Mouse (Mus musculus) MEL (cell line): Measurements from ENCODE around the gene Gm49358. TPM values are rescaled to one million over a fixed set of nuclear protein-coding genes. Genes with fewer than 3 reads are reported as not detected.

Experiments
- DNase-seq: peaks from one replicate; pipeline ENCODE4 v3.0.0; 2011; ENCODE audit warnings: low read depth, low spot score
- H3K27ac ChIP-seq: 2 replicates; pipeline ENCODE4 v1.5.1; 2012; ENCODE audit warnings: low read depth, mild to moderate bottlenecking, control low read depth, low read length, moderate library complexity; ENCODE audit not compliant: control insufficient read depth
- H3K27me3 ChIP-seq, 2 experiments: fragments of 150-350 bp in 1 of 2; sonication (generic) in 1 of 2; 2 replicates each; pipeline ENCODE4 v1.6.1; 2012; ENCODE audit warnings: low read length in 2 of 2, mild to moderate bottlenecking in 2 of 2, improper control_type of control experiment in 1 of 2, moderate library complexity in 1 of 2; ENCODE audit not compliant: insufficient read depth in 2 of 2, control insufficient read depth in 1 of 2
- H3K36me3 ChIP-seq, 2 experiments: 2 replicates each; pipeline ENCODE4 v1.6.1; 2012 to 2014; ENCODE audit warnings: low read length in 2 of 2, improper control_type of control experiment in 1 of 2, inconsistent platforms in 1 of 2, mild to moderate bottlenecking in 1 of 2; ENCODE audit not compliant: insufficient read depth in 2 of 2, control insufficient read depth in 1 of 2
- H3K4me1 ChIP-seq, 2 experiments: fragments of 150-350 bp in 1 of 2; sonication (generic) in 1 of 2; 2 replicates each; pipeline ENCODE4 v1.6.1; 2012; ENCODE audit warnings: low read length in 2 of 2, improper control_type of control experiment in 1 of 2, mild to moderate bottlenecking in 1 of 2; ENCODE audit not compliant: insufficient read depth in 2 of 2, control insufficient read depth in 1 of 2
- H3K4me3 ChIP-seq, 2 experiments: fragments of 150-350 bp in 1 of 2; sonication (generic) in 1 of 2; 2 replicates each; pipeline ENCODE4 v1.5.1; 2012; ENCODE audit warnings: low read depth in 2 of 2, low read length in 2 of 2, mild to moderate bottlenecking in 2 of 2, moderate library complexity in 2 of 2, control low read depth in 1 of 2, improper control_type of control experiment in 1 of 2; ENCODE audit not compliant: control insufficient read depth in 1 of 2, insufficient read depth in 1 of 2
- H3K79me2 ChIP-seq: 2 replicates; pipeline ENCODE4 v1.6.1; 2012; ENCODE audit warnings: mild to moderate bottlenecking, low read length, moderate library complexity; ENCODE audit not compliant: control insufficient read depth, poor library complexity, insufficient read depth
- H3K9ac ChIP-seq: 2 replicates; pipeline ENCODE4 v1.6.1; 2012; ENCODE audit warnings: low read depth, mild to moderate bottlenecking, control low read depth, low read length, moderate library complexity; ENCODE audit not compliant: control insufficient read depth, poor library complexity, severe bottlenecking
- H3K9me3 ChIP-seq: fragments of 150-350 bp; sonication (generic); replicated peaks from 2 replicates; pipeline ENCODE4 v1.6.1; 2012; ENCODE audit warnings: mild to moderate bottlenecking, low read length, improper control_type of control experiment, moderate library complexity; ENCODE audit not compliant: insufficient read depth
- CHD2 ChIP-seq: IDR thresholded peaks from 2 replicates; pipeline ENCODE4 v1.6.1; 2011; ENCODE audit warnings: low read length, improper control_type of control experiment
- EP300 ChIP-seq, 2 experiments: IDR thresholded peaks; 2 replicates each; pipeline ENCODE4 v1.6.1; 2011; ENCODE audit warnings: improper control_type of control experiment in 2 of 2, low read length in 2 of 2, low read depth in 1 of 2, mild to moderate bottlenecking in 1 of 2
- GABPA ChIP-seq: IDR thresholded peaks from 2 replicates; pipeline ENCODE4 v1.6.1; 2012; ENCODE audit warnings: low read depth, mild to moderate bottlenecking, inconsistent platforms, low read length, improper control_type of control experiment, moderate library complexity
- GATA1 ChIP-seq: IDR thresholded peaks from 2 replicates; pipeline ENCODE4 v1.6.1; 2011; ENCODE audit warnings: low read depth, low read length, improper control_type of control experiment
- MAX ChIP-seq: IDR thresholded peaks from 2 replicates; pipeline ENCODE4 v1.6.1; 2011; ENCODE audit warnings: low read length, improper control_type of control experiment
- MXI1 ChIP-seq: IDR thresholded peaks from 2 replicates; pipeline ENCODE4 v1.6.1; 2011; ENCODE audit warnings: mild to moderate bottlenecking, low read depth, low read length, improper control_type of control experiment
- MYB ChIP-seq: IDR thresholded peaks from 2 replicates; pipeline ENCODE4 v1.6.1; 2011; ENCODE audit warnings: mild to moderate bottlenecking, low read depth, low read length, improper control_type of control experiment
- POLR2AphosphoS2 ChIP-seq: IDR thresholded peaks from 2 replicates; pipeline ENCODE4 v1.6.1; 2011; ENCODE audit warnings: low read length, improper control_type of control experiment
- RAD21 ChIP-seq: IDR thresholded peaks from 2 replicates; pipeline ENCODE4 v1.6.1; 2011; ENCODE audit warnings: mild to moderate bottlenecking, low read depth, low read length, improper control_type of control experiment
- SIN3A ChIP-seq: IDR thresholded peaks from 2 replicates; pipeline ENCODE4 v1.6.1; 2012; ENCODE audit warnings: low read length, improper control_type of control experiment, inconsistent platforms
- TAL1 ChIP-seq: IDR thresholded peaks from 2 replicates; pipeline ENCODE4 v1.6.1; 2012; ENCODE audit warnings: mild to moderate bottlenecking, inconsistent platforms, low read length, moderate library complexity, mixed read lengths
- TBP ChIP-seq: IDR thresholded peaks from 2 replicates; pipeline ENCODE4 v1.8.0; 2011; ENCODE audit warnings: low read depth, low read length, improper control_type of control experiment
- UBTF ChIP-seq: IDR thresholded peaks from 2 replicates; pipeline ENCODE4 v1.6.1; 2012; ENCODE audit warnings: low read depth, mild to moderate bottlenecking, inconsistent platforms, low read length, improper control_type of control experiment, moderate library complexity, borderline replicate concordance; ENCODE audit not compliant: insufficient read depth
- USF2 ChIP-seq, 2 experiments: IDR thresholded peaks; 2 replicates each; pipeline ENCODE4 v1.6.1; 2011 to 2012; ENCODE audit warnings: improper control_type of control experiment in 2 of 2, low read length in 2 of 2, borderline replicate concordance in 1 of 2, inconsistent platforms in 1 of 2, low read depth in 1 of 2, mild to moderate bottlenecking in 1 of 2; ENCODE audit not compliant: insufficient read depth in 1 of 2
- ZC3H11A ChIP-seq: IDR thresholded peaks from 2 replicates; pipeline ENCODE4 v1.6.1; 2012; ENCODE audit warnings: low read depth, mild to moderate bottlenecking, inconsistent platforms, low read length, improper control_type of control experiment
- ZNF384 ChIP-seq: IDR thresholded peaks from 2 replicates; pipeline ENCODE4 v1.6.1; 2012; ENCODE audit warnings: low read depth, mild to moderate bottlenecking, inconsistent platforms, low read length, improper control_type of control experiment
- polyA plus RNA-seq, 2 experiments: library from polyadenylated mRNA; stranded (reverse) in 1 of 2; unstranded in 1 of 2; fragments of >175 nt in 1 of 2; fragments of >200 nt in 1 of 2; gene quantifications; 2 replicates each; pipeline versions ENCODE4 v1.2.1 to v1.2.4; 2012; ENCODE audit warnings: low replicate concordance in 2 of 2, low read depth in 1 of 2; ENCODE audit not compliant: insufficient read length in 2 of 2, insufficient read depth in 1 of 2, missing spikeins in 1 of 2
- total RNA-seq: library from RNA; depleted of rRNA; stranded (reverse); fragments of 300-350 nt; gene quantifications from 2 replicates; pipeline ENCODE4 v1.2.3, GENCODE M21; 2012

Gm49358 gene
- total and polyA plus RNA-seq, 3 experiments, result 1.3 TPM; not detected in 2

- H3K27ac ChIP-seq, result no peak overlapping the region
- no peaks in the 10 kb centered on the region for H3K27me3 ChIP-seq
- H3K9me3 ChIP-seq, result no peaks in the 10 kb centered on the region
- H3K4me1 ChIP-seq, result peaks cover 6 to 13% of the 10 kb centered on the region in 2 experiments
- no peak overlapping the region for H3K9ac ChIP-seq
- peaks cover 77% of the 10 kb centered on the region for H3K79me2 ChIP-seq
- H3K4me3 ChIP-seq, result no peak overlapping the region
- DNase-seq, result no peak
- peaks cover 0 to 16% of the 10 kb centered on the region in 2 experiments; a peak in 2 of 4 replicates for H3K36me3 ChIP-seq
- TF ChIP-seq TAL1, result no peak
- no peak for TF ChIP-seq RAD21
- TF ChIP-seq TBP, result no peak
- TF ChIP-seq MYB, result no peak
- TF ChIP-seq SIN3A, result no peak
- no peak for TF ChIP-seq ZNF384
- TF ChIP-seq GATA1, result no peak
- no peak for TF ChIP-seq USF2 (IDR thresholded peaks at IDR 0.05; ENCODE audit: borderline replicate concordance in 1 of 2, insufficient read depth in 1 of 2, low read depth in 1 of 2, low read length in 2 of 2)
- TF ChIP-seq MXI1, result no peak
- TF ChIP-seq MAX, result no peak
- no peak for TF ChIP-seq CHD2
- no peak for TF ChIP-seq ZC3H11A
- TF ChIP-seq POLR2AphosphoS2, result no peak
- TF ChIP-seq GABPA, result no peak
Measured at GRCm38 (mm10) chr10:86782656-86783055, 18.9 kb downstream of the Gm49358 start.

GRCm38 (mm10) chr10:86783561-86783960, 19.8 kb downstream of the Gm49358 start:
- no peak overlapping the region for H3K4me3 ChIP-seq
- peaks cover 86% of the 10 kb centered on the region for H3K79me2 ChIP-seq
- no peak overlapping the region for H3K9ac ChIP-seq
- peaks cover 6 to 9% of the 10 kb centered on the region in 2 experiments for H3K4me1 ChIP-seq
- peaks cover 0 to 14% of the 10 kb centered on the region in 2 experiments; a peak in 2 of 4 replicates for H3K36me3 ChIP-seq
- no peak overlapping the region for H3K27ac ChIP-seq
- H3K27me3 ChIP-seq, result no peaks in the 10 kb centered on the region
- no peaks in the 10 kb centered on the region for H3K9me3 ChIP-seq
- DNase-seq, result no peak
- TF ChIP-seq CHD2, result no peak
- no peak for TF ChIP-seq EP300 (IDR thresholded peaks at IDR 0.05; ENCODE audit: low read depth in 1 of 2, low read length in 2 of 2)

- Histone ChIP-seq H3K9ac (no peak overlapping the region), H3K36me3 (peaks cover 0 to 14% of the 10 kb centered on the region in 2 experiments; a peak in 2 of 4 replicates), H3K4me1 (peaks cover 6 to 9% of the 10 kb centered on the region in 2 experiments), H3K9me3 (no peaks in the 10 kb centered on the region), H3K27me3 (no peaks in the 10 kb centered on the region), H3K79me2 (peaks cover 85% of the 10 kb centered on the region), H3K4me3 (no peak overlapping the region), H3K27ac (no peak overlapping the region)
- TF ChIP-seq SIN3A, result no peak
- TF ChIP-seq TAL1, result no peak
- TF ChIP-seq MAX, result no peak
- TF ChIP-seq UBTF, result no peak
- TF ChIP-seq CHD2, result no peak
- DNase-seq, result no peak
Measured at GRCm38 (mm10) chr10:86784126-86784675, 20.4 kb downstream of the Gm49358 start.
